Mouse (Mus musculus) brain, embryonic 14.5 days (tissue): ENCODE results near the gene Rflna.

ENCODE experiments used
- CTCF ChIP-seq: fragments of 200-500 bp; IDR thresholded peaks from 2 replicates; pipeline ENCODE4 v1.5.1; 2012; ENCODE audit warnings: inconsistent platforms, mild to moderate bottlenecking, moderate library complexity, borderline replicate concordance; ENCODE audit not compliant: insufficient read depth, insufficient read length; ENCODE audit errors: extremely low read depth
- POLR2A ChIP-seq: fragments of 200-500 bp; IDR thresholded peaks from 2 replicates; pipeline ENCODE4 v1.6.1; 2012; ENCODE audit warnings: mild to moderate bottlenecking, inconsistent platforms, borderline replicate concordance; ENCODE audit not compliant: poor library complexity, insufficient read depth, insufficient read length, severe bottlenecking; ENCODE audit errors: extremely low read depth

DNA sequence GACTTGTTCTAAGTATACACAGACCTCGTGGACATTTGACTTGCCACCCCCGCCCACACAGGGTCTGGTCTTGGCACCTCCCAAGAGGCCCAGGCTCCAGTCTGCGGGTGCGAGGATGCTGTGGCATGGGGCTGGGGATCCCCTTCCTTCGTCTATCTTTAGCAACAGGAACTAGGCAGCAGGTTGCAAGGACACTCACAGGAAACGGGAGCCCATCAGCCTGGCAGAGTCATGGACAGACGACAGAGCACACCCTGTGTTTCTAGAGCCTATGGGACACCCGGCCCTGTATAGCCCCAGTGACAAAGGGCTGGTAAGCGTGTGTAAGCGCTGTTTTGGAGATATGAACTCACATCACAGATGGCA, 49.2 kb downstream of the Rflna start:
- TF ChIP-seq CTCF (no peak), POLR2A (no peak)
